Mouse (Mus musculus) c-Kit-positive CD71-positive TER-119-positive erythroid progenitor cells, embryonic 14.5 days (primary cell): ENCODE results near the gene Mon1a.
A peak's percentile ranks its signal among the peaks of the same experiment; 100 is the strongest.

Source experiments
- DNase-seq: peaks from one replicate; pipeline ENCODE4 v3.0.0-alpha.2; 2013; ENCODE audit warnings: low spot score

The Mon1a gene

GRCm38 (mm10) chr9:107887804-107888266 lies at the start of gene Mon1a:
Mon1a (plus strand) TSS chr9:107888151.
- DNase-seq = peak; percentile 72

- no peak for DNase-seq
These were observed 49.1 kb upstream of the Mon1a start for GRCm38 (mm10) chr9:107838869-107839268.

DNA sequence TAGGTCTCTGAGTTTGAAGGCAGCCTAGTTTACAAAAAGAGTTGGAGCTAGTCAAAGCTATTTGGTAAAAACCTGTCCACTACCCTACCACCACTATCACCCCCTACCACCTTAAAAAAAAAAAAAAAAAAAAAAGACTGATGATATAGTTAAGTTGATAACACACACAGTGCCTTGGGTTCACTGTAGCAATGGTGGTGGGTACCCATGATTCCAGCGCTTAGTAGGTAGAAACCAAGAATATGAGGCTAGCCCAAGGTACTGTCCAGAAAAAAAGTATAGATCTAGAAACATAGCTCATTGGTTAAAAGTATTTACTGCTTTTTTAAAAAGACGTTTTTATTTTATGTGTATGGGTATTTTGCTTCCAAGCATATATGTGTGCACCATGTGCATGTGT lies 45.2 kb upstream of the Mon1a start:
- no peak for DNase-seq

DNA sequence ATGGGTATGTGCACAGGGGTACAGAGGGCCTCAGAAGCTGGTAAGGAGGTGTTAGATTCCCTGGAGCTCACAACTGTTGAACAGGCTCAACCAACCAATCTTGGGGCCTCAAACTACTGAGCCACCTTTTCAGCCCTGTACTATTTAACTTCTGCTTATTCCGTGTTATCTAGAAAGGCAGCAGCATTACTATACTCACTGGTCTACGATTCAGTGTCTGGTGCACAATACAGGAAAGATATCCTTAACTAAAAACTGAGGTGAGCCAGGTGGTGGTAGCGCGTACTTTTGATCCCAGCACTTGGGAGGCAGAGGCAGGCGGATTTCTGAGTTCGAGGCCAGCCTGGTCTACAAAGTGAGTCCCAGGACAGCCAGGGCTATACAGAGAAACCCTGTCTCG lies 39.0 kb upstream of the Mon1a start:
- no peak for DNase-seq

GRCm38 (mm10) chr9:107858343-107858742 lies 29.6 kb upstream of the Mon1a start:
- DNase-seq = peak; percentile 7

DNA sequence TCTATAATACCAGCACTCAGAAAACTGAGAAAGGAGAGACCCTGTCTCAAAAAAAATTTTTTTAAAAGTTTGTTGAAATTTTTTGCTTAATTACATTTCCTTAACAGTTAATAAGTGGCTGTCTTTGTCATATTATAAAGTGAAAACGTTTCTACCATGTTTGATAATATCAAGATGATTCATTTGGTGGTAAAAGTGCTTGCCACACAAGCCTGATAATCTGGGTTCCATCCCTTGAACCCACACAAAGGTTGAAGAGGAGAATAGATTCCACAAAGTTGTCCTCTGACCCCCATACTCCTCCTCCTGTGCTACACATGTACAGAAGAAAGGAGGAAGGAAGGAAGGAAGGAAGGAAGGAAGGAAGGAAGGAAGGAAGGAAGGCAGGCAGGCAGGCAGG lies 23.5 kb upstream of the Mon1a start:
- DNase-seq = no peak

- DNase-seq = no peak
These were observed 21.9 kb upstream of the Mon1a start for GRCm38 (mm10) chr9:107866081-107866480.

- peak; percentile 93 for DNase-seq
These were observed 15.4 kb upstream of the Mon1a start for GRCm38 (mm10) chr9:107872350-107873098.

- DNase-seq = no peak
These were observed 14.8 kb upstream of the Mon1a start, which contains the start of gene Rbm6 for GRCm38 (mm10) chr9:107873137-107873536. Rbm6 (minus strand) TSS chr9:107873237.

GRCm38 (mm10) chr9:107880411-107880810 lies 7.5 kb upstream of the Mon1a start:
- DNase-seq = no peak

DNA sequence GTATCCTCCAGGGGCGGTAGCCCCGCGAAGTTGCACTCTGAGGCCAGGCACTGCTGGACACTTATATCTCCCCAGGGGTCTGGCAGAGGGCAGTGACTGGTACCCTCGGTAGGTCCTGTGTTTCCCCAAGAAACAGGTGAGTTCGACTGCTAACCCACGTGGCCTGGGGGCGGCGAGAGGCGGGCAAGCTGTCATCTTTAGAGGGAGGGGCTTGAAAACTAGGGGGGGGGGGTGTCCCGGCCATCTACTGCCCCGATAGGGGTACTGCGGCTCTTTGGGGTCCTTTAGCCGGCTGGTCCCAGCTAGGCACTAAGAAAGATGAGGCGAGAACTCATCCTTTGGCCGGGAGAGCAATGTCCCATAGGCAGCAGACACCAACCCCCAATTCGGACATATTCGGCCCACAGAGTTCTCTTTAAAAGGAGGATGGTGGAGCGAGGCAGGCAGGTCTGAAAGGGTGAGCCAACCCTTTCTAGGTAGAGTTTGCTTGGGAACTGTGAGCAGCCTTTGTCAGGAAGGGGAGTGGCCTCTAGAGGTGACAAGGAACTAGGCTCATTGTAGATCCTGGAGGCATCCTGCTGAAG lies 408 bp downstream of the Mon1a start:
- DNase-seq = no peak

- no peak for DNase-seq
These were observed 2.3 kb downstream of the Mon1a start for GRCm38 (mm10) chr9:107890260-107890659.

DNA sequence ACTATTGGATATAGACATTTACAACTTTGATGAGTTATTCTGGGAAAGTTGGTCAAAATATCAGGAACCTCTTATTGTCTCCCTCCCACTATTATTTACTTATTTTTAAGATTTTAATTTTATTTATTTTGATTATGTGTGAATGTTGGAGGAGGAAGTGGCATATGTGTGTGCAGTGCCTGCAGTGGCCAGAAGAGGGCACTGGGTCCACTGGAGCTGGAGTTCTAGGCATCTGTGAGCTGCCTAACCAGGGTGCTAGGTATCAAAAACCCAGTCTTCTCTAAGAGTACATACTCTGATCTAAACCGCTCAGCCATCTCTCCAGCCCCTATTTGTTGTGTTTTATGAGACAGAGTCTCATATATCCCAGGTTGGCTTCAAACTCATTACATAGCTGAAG lies 3.1 kb downstream of the Mon1a start:
- DNase-seq = no peak

GRCm38 (mm10) chr9:107898563-107898962 lies 10.6 kb downstream of the Mon1a start:
- DNase-seq = no peak

- no peak for DNase-seq
These were observed 11.9 kb downstream of the Mon1a start for GRCm38 (mm10) chr9:107899855-107900254.

GRCm38 (mm10) chr9:107900840-107901626 lies 13.1 kb downstream of the Mon1a start:
- peak; percentile 44 for DNase-seq

DNA sequence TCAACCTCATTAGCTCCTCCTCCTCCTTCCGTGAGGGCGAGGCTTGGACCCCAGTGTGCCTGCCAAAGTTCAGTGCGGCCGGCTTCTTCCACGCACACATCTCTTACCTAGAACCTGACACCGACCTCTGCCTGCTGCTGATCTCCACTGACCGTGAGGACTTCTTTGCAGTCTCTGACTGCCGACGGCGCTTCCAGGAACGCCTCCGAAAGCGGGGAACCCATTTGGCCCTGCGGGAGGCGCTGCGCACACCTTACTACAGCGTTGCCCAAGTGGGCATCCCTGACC lies 13.6 kb downstream of the Mon1a start:
- DNase-seq = no peak

- DNase-seq = peak; percentile 83
These were observed 16.8 kb downstream of the Mon1a start for GRCm38 (mm10) chr9:107904726-107905125.

DNA sequence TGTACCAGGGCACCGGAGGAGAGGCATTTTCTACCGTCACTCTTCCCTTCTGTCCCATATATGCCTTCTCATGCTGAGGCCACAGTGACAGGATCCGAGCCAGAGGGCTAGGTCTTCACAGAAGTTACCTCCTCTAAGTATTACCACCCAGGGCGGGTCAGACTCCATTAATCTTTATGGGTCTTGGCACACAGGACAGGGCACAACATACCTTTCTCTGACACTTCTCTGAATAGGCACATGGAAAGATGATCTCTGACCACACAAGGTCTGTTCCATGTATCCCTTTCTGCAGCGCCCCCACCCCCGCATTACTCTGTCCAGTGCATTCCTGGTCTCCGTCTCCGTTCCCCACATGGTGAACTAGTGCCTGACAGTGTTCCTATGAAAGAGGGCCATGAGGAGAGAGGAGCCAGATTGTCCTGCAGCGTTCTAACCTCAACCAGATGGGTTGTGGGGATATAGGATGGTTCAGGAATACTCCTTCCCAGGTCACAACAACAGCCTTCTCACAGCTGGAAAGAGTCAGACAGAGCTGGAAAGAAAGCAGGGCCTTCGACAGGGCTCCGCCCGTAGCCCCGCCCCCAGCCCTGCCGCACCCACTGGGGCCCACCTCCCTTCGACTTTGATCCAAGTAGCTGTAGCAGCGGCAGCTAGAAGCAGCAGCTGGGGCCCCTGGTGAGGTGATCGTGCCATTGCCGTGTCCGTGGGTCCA lies 18.5 kb downstream of the Mon1a start, which contains the start of gene Mst1r:
Gene Mst1r (plus strand): TSS at position 622 of the 715 bp plus-strand sequence.
- DNase-seq = peak; percentile 65

DNA sequence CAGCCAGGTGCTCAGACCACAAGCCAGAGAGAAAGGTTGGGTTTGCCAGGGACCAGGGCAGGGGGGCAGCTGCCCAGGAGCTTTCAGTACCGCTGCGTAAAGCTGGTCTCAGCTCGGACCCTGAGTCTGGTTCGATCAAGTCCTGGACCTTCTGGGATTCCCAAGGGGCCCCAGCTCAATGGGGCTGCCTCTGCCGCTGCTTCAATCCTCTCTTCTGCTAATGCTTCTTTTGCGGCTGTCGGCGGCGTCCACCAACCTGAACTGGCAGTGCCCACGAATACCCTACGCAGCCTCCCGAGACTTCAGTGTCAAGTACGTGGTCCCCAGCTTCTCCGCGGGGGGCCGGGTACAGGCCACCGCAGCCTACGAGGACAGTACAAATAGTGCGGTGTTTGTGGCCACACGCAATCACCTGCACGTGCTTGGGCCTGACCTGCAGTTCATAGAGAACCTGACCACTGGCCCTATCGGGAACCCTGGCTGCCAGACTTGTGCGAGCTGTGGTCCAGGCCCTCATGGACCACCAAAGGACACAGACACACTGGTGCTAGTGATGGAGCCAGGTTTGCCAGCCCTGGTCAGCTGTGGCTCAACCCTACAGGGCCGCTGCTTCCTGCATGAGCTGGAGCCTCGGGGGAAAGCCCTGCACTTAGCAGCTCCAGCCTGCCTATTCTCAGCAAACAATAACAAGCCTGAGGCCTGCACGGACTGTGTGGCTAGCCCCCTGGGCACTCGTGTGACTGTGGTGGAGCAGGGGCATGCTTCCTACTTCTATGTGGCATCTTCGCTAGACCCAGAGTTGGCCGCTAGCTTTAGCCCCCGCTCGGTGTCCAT lies 19.2 kb downstream of the Mon1a start:
- DNase-seq = no peak

DNA sequence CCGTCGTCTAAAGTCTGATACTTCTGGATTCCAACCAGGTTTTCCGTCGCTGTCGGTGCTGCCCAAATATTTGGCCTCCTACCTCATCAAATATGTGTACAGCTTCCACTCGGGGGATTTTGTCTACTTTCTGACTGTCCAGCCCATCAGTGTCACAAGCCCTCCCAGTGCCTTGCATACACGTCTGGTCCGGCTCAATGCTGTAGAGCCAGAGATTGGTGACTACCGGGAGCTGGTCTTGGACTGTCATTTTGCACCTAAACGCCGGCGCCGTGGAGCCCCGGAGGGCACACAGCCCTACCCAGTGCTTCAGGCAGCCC lies 19.8 kb downstream of the Mon1a start:
- DNase-seq = no peak
